Mouse (Mus musculus) T-helper 1 cell (primary cell): ENCODE measurements around the gene Fcna.

ENCODE experiments used
- in situ Hi-C: fragments of 300-600 bp; cut with MboI, MseI; formaldehyde crosslinking; loops from one replicate; pipeline ENCODE4 v1.15.1; 2025; ENCODE audit warnings: high pct_unique_total_duplicates

Fcna gene

DNA sequence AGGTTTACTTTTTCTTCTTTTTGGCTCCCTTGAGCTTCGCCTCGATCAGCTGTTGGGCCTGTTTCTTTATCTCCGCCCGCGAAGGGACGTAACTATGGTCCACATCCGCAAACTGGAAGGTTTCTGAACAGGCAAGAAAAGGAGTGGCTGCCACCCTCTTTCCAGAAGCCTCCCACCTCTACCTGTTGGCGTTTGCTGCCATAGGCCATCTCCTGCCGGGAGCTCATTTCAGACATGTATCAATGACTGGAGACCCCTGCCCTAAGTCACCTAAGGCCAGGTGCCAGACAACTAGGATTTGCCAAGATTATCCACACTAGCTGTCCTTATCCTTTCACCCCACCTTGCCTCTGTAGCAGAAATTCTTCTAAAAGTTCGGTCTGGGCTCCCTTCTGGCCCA is 19.2 kb downstream of the Fcna start:
- in situ Hi-C loops = no loop called here

DNA sequence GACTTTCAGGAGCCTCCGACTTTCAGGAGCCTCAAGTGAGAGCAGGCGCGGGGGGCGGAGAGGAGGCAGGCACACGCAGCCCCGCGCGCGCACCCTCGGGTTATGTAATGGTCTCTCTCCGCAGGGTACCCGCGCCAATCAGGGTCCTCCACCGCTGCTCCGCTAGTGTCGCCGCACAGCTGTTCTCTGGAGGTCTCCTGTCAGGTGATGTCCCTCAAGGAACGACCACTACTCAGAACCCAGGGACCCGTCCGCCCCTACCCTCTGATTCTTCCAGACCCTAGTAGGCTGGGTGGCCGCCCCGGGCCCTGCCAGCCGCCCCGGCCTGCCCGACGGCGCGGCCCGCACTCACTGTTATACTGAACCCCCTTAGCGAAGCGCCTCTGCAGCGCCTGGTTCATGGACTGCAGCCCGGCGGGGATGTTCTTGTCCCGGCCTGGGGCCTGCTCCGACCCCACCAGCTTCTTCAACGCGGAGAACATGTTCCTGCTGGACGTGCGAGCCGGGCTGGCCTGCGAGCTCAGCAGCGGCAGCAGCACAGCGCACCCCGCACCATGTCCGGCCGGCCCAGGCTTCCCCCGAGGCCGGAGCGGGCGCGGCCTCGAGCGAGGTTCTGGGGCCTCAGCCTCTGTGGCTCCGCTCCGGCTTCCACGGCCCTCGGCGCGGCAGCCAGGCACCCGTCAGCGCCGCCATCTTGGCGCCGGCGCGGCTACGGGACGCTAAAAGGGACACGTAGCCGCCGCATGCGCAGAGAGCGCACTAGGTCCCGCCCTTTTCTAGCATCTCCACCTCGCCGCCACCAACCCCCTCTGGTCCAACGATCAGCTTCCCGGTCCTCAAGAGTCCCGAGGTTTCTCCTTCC is 19.8 kb downstream of the Fcna start, which contains the start of gene Rabl6:
Rabl6 (minus strand) TSS at position 761 of the 862 bp plus-strand sequence.
- in situ Hi-C loops = no loop called here

DNA sequence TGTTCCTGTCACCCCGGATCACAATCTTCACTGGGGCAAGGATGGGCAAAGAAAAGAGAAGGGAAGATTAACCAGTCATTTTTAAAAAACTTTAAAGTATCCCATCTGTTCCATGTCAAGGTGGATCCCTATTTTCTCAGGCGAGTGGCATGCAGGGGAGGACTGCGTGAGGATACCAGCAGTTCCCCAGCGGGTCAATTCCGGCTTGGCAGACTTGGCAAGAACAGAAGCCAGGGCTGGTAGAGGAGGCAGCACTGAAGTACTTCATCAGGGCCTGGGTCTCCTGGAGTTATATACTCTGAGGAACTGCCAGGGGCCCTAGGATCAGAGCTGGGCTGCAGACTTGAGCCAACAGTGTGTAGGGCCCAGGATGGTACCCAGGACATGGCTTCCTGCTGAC is 25.3 kb downstream of the Fcna start:
- in situ Hi-C loops = no loop called here

DNA sequence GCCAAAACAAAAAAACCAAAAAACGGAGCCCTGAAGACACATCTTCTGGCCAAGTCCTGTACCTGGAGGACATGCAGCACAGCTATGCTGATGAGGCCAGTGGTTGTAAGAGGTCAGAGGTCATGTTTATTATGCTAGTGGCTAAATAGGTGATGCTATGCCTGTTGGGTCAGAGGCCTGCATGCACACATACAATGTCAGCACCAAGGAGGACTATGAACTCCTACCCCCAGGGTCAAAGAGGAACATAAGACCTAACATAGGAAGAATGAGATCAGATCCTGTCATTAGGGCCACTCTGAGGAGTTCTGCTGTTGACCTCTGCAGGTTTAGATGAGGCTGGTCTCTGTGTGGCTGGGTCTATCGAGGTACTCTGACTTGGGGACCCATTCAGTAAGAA is 27.8 kb downstream of the Fcna start:
- in situ Hi-C loops = no loop called here

DNA sequence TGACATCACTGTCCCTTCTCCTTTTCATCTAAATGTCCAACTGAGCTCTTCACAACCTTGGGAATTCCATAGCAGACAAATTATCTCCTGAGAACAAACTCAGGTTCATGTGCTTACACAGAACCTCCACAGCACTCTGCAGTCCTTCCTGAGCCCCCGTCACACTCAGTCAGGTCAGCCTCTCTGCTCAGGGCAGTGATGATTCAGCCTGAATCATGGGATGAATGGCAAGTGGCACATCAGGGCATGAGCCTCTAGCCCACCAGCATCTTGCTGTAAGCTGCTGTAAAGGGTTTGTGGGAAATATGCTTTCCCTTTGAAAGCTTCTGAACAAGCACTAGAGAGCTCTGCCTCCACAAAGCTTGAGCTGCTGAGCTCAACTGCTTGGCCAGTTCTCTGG is 29.1 kb downstream of the Fcna start:
- in situ Hi-C loops = no loop called here

DNA sequence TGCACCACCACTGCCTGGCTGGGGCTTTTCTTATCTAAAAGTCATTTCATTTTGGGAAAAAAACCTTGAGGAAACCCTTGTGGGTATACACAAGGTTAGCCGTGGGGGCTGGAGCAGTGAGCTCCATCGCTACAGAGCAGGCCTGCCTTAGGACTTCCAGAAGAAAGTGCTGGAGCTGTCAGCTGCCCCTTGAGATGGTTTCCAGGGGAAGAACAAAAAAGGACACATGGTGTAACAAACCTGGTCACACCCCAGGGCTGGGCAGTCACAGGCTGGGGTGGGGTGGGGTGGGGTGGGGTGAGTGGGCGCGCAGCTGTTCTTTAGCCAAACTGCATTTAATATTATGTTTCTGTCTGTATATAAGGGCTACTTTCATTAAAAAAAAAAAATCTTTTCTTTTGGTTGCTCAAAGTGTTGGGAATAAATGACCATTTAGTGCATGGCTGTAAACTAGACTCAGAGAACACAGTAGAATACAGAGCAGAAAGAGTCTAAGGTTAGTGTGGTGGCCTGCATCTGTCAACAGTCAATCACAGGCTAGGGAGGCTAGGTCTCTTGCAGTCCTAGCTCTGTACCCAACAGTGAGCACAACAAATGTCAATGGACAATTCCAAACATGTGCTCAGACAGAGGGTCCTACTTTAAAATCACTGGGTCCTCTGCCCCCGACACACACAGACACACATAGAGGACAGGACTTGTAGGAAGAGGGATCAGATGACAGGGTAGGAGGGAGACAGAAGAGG is 30.9 kb downstream of the Fcna start:
- in situ Hi-C loops = no loop called here

DNA sequence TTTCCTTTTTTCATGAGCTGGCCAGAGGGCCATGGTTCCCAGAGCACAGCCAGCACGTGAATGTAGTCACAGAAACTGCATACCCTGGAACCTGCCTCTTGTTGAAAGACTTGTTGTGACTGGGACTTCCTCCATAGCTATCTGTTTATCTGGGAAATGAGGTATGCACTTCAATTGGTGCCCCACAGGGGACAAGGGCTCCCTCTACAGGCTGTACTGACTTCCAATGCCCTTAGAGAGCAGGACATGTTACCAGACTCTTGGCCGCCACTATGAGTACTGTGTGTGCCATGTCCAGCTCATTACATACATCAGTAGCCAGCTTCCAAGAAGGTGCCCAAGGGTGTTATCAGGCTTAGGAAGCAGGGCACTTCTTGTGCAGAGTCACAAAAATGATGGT is 36.0 kb downstream of the Fcna start:
- in situ Hi-C loops = no loop called here

DNA sequence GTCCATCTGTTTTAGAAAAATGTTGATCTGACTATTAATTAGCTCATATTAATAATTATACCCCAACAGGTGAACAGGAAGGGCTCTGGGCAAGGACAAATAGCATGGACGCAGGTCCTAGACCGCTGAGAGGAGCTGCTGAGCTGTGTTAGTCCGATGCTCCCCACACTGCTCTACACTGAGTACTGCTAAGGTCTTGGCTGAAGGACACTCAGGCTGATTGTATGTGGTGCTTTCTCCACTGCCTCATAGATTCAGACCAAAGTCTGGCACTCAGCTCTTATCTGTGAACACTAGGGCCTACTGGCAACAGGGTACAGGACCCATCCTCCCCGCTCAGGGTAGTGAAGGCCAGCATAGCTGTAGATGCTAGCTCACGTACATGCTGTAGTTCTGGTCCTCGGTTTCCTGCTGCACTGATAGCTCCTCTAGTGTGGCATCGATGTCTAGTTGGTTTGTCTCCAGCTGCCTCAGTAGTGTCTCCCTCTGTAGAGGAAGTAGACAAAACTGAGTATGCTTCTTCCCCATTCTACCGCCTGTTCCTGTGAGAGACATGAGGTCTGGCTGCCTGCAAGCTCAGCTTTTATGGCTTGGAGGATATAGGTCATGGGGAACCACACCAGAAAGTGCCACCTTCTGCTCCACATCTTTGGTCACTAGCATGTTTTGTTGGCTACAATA is 39.5 kb downstream of the Fcna start:
- in situ Hi-C loops = no loop called here

DNA sequence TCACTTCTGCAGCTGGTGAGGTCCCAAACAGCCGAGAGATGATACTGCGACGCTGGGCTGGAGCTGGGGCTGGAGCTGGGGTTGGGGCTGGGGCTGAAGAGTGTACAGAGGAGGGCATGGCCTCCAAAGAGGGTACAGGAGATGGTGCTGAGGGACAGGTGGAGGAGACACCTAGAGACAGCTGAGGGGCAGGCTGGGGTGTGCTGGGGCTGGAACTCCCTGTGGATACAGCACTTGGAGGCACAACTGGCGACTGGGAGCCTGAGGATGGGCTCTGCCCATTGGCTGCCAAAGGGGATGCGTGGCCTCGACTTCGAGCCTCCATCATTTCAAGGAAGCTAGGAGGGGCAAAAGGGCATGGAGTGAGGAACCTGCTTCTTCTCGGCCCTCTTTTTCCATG is 40.5 kb downstream of the Fcna start:
- in situ Hi-C loops = no loop called here

DNA sequence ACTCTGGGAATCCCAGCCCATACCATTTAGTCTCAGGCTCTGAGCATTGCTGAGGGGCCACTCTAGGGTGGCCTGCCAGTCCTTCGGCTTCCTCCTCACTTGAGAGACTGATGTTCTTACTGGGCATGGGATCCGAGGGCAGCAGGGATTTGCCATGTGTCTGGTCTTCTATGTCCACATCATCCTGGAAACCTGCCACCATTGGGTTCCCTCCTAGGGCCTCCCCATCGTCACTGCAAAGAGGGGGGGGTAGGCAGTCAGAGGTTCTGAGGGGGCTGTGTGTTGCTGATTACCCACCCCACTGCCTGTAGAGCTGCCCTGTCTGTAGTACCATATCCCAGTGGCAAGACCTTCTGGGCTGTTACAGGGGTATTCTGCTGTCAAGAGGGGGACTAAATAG is 42.2 kb downstream of the Fcna start:
- in situ Hi-C loops = no loop called here

DNA sequence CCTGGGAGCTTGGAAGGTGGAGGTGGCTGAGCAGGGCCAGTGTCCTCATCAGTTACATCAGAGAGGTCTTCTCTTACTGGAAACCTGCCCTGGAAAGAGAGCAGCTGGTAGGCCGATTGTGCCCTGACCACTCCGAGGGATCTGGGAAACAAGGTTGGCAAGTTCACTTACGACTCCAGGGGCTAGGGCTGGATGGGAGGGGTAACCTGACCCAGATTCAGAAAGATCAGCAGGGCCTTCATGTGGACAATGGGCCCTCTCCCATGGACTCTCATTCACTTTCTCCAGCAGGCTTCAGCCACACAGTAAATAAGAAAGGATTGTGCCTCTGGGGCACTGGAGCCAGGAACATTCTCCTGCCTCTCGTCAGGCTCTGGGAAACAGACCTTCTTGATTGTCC is 43.0 kb downstream of the Fcna start:
- in situ Hi-C loops = no loop called here

DNA sequence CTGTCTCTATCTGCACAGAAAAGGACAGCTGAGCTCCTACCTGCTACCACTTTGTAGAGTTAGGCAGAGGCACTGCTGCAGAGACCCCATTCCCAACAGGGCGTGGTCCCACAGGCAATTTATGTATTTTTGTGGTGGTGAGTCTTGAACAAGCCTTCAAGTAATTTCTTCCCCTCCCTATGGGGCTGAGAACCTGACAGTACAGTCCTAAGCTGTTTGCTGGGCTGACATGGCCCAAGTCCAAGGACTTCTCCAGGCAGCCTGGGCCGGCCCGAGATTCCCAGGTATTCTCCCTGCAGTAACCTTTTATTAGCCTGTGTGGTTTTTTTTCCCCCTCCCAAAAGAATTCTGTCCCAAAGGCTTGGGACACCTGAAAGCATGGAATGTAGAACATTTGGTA is 43.7 kb downstream of the Fcna start:
- in situ Hi-C loops = no loop called here

DNA sequence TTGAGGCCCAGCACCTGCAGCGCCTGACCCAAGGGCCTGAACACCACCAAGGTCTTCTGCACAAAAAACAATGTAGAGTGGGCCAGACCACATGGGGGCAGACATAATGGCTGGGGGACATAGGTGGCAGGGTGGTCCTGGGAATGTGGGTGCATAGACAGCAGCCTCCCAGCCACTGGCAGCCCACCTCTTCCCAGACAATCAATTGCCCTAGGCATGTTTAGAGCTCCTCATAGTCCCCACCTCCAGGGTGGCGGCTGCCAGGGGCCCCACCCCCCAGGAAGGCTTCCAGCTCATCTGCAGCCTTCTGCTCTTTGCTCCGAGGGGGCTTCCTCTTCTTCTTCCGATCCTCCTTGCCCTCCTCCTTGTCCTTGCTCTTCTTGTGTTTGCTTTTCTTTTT is 44.3 kb downstream of the Fcna start:
- in situ Hi-C loops = no loop called here

DNA sequence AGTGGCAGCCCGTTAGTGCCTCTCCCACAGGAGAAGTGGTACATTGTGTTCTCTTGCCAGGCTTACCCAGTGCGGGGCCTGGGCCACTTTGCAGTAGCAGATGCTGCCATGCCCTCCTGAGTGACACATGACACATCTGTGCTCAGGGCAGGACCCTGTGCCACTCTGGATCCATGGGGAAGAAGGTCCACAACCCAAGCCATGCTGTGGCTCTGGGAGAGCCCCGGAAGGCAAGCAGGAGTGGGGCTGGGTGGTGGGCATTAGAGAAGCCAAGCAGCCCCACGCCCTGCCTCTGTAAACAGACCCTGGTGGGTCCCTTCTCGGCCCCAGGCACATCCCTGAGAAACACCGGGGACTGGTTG is 44.7 kb downstream of the Fcna start:
- in situ Hi-C loops = no loop called here

DNA sequence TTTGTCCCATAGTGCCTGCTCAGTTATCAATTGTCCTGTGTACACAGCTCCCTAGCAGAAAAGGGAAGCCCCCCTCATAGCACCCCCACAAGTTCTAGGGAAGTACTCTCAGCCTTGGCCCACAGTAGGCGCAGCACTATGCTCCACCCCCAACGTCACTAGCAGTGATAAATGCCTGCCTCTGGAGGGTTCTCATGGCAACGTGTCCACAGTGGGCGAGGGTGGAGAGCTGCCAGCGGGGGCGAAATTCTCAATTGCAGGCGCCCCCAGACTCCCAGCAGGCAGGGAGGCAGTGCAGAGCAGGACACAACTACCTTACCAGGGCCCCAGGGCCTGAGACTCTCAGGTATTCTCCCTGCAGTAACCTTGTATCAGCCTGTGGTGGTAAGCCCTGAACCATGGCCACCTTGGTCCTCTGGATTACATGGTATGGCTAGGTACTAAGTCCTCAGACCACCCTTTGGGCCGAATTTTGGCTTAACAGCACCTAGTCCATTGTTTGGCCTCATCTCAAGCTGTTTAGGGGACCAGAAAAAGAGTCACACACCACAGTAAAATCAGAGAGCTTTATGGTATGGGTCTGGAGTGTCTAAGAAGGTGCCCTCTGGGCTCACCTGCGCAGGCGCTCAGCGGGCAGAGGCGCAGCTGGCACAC is 45.2 kb downstream of the Fcna start:
- in situ Hi-C loops = no loop called here

DNA sequence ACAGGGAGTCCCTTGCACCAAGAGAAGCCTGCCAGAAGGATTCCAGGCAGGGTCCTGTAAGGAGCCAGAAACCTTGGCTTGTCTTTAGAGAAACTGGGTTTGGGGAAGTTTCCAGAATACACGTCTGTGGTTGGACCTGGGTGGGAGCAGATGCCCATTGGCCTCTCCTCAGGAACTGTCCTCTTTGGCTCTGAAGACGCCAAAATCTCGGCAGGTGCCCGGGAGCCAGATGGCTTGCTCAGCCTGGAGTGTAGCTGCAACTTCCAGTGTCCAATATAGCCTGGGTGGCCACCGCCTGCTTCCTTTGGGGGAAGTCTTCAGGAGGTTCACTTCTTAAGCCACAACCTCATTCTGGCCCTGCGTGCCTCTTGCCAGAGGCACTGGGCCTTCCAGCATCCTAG is 45.9 kb downstream of the Fcna start:
- in situ Hi-C loops = no loop called here

DNA sequence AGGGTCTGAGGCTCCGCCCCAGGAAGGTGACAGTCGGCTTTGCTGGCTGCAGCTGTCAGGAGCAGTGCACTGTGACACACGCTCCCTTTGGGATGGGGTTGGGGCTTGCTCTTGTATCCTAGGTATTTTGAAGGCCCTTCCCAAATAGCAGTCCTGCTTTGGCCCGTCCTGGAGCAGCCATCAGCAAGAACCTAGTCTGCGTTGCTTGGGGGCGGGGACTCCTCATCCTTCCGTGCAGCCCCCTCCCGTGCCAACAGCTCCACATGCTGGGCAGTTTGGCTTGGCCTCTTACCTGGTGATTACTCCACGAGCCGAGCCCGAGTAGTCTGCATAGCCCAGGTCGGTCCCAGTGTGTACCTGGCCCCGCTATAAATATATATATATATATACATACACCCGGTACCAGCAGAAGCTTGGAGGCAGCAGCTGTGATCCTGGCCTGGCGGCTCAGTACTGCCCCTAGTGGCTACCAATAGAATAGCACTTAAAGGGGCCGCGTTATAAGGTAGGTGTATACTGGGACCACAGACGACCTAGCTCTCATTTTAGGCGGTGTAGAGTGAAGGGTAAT is 46.5 kb downstream of the Fcna start, which contains the start of gene Ajm1:
Ajm1 (minus strand) TSS at position 464 of the 571 bp plus-strand sequence.
- in situ Hi-C loops = no loop called here

DNA sequence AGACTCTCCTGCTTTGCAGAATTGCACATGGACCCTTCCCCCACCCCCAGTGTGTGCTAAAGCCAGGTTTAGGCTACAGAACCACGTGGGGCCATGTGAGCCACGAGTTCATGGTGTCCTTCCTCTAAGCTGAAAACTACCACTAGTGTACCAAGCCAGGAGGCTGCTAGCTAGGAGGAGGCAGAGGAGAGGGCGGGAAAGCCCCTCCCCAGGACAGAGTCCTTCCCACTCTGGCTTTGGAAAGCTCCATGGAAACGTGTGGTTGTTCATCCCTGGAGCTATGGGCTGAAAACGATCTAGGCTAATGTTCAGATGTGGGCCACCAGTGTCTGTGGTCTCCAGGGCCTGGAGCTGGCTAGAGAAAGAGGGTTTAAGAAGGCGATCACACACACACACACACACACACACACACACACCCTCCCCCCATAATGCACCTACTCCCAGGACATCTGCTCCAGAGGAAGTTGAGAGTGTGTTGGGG is 47.2 kb downstream of the Fcna start:
- in situ Hi-C loops = no loop called here

DNA sequence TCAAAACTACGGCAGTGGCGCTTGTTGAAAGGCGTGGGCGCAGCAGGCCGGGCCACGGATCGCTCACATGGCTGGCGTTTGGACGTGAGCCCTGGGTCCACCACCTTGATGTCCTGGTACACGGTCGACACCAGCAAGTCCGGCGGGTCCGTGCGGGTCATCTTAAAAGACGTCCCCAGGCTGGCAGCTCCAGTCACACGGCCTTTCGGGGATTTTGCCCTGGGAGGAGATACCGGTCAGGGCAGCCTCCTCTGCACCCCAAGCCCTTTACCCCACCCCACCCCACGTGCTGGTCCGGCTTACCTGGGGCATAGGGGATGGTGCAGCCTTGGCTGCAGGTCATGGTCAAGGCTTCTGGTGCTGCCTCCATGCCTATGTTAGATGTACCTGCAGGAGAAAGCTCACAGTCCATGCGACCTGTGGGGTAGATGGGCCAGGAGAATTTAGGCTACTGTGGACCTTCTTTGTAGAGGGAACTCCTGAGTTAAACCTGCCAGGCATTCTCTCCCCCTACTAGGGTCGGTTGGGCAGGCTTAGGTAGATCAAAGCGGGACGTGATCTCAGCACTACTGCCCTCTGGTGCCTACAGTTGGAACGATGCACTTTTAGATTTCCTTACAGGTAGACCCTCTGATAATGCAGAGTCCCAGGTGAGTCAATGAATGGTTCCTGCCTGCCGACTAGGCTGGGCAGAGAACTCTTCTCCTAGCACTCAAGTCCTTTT is 47.9 kb downstream of the Fcna start:
- in situ Hi-C loops = no loop called here

DNA sequence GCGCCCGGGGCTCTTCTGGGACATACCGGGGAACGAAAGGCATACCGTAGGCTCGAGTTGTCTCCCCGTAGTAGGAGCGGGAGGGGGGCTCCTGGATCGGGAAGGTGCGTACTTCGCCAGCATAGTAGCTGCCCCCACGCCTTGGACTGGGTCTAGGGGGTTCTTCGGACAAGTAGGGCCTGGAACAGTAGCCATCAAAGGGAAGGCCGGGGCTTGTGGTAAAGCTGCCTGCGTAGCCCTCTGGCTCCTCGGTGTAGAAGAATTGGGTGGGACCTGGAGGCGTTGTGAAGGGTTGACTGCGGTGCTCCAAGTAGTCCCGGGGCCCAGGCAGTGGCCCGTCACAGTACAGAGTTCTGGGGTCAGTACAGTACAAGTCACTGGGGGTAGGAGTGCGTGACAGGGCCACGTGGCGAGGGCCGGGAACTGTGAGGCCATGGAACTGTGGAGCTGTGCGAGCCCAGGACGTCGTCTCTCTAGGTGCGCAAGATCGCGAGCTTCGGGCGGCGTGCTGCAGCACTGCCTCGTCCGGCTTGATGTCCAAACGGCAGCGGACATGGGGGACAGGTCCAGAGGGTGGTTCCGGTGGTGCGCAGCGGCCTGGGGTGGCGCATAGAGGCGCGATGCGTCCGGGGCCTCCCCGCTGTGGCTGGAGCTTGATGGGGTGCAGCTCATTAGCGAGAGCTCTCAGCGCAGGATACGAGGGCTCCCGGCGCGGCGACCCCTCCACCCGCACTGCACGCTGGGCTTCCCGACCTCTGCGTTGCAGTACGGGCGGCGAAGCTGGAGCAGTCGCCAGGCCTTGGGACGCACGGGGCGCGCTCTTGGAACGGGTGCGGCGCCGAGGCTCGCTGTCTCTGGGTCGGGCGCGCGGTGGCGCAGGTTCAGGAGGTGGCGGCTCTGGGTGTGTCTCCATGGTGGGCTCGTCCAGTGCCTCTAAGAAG is 48.8 kb downstream of the Fcna start:
- in situ Hi-C loops = no loop called here
